Mouse (Mus musculus) limb, embryonic 11.5 days (tissue): ENCODE results near the gene Gm4133. TPM values are rescaled to one million over a fixed set of nuclear protein-coding genes. Genes with fewer than 3 reads are reported as not detected.
"Not testable (repeated sequence)": the region's sequence is repeated elsewhere in the genome, so short reads cannot be mapped to it uniquely, and the experiment has no call there.

Experiments
- ATAC-seq: fragments of 200-750 bp; cut with Nextera tagmentation; 2 replicates; pipeline ENCODE4 v1.8.0; 2017; ENCODE audit warnings: low read depth; ENCODE audit not compliant: insufficient number of reproducible peaks, low FRiP score, low TSS enrichment
- DNase-seq: peaks from one replicate; pipeline ENCODE4 v3.0.0-alpha.2; 2015; ENCODE audit warnings: low spot score
- H3K27ac ChIP-seq: fragments of 300-500 bp; sonication (generic); replicated peaks from 2 replicates; pipeline ENCODE4 v1.5.1; 2014; ENCODE audit warnings: low read depth, mild to moderate bottlenecking, low read length
- H3K27me3 ChIP-seq: fragments of 300-500 bp; sonication (generic); 2 replicates; pipeline ENCODE4 v1.6.1; 2014; ENCODE audit warnings: mild to moderate bottlenecking, low read length, mixed read lengths; ENCODE audit not compliant: control insufficient read depth, insufficient read depth
- H3K36me3 ChIP-seq: fragments of 300-500 bp; sonication (generic); 2 replicates; pipeline ENCODE4 v1.6.1; 2014; ENCODE audit warnings: mild to moderate bottlenecking, low read length, moderate library complexity, mixed read lengths; ENCODE audit not compliant: control insufficient read depth, insufficient read depth
- H3K4me1 ChIP-seq: fragments of 300-500 bp; sonication (generic); 2 replicates; pipeline ENCODE4 v1.6.1; 2014; ENCODE audit warnings: low read length, mixed read lengths; ENCODE audit not compliant: control insufficient read depth, insufficient read depth
- H3K4me2 ChIP-seq: fragments of 300-500 bp; sonication (generic); 2 replicates; pipeline ENCODE4 v1.6.1; 2014; ENCODE audit warnings: low read depth, mild to moderate bottlenecking, moderate library complexity; ENCODE audit not compliant: severe bottlenecking
- H3K4me3 ChIP-seq: fragments of 300-500 bp; sonication (generic); 2 replicates; pipeline ENCODE4 v1.5.1; 2014; ENCODE audit warnings: low read depth, low read length
- H3K9ac ChIP-seq: fragments of 300-500 bp; sonication (generic); 2 replicates; pipeline ENCODE4 v1.6.1; 2014; ENCODE audit warnings: mild to moderate bottlenecking, low read length
- H3K9me3 ChIP-seq: fragments of 300-500 bp; sonication (generic); 2 replicates; pipeline ENCODE4 v1.6.1; 2016; ENCODE audit warnings: low read length; ENCODE audit not compliant: control insufficient read depth
- WGBS: fragments of 180-500 bp; shearing (Covaris S2); extraction: QIAGEN DNeasy Blood & Tissue Kit; methylation state at CpG from one replicate; pipeline ENCODE4 v1.1.7; 2014; 5-methylcytosine and 5-hydroxymethylcytosine counted together
- polyA plus RNA-seq: library from polyadenylated mRNA; unstranded; fragments of >200 nt; fragmentation: Nextera tagmentation; extraction: Ambion mirVana; gene quantifications from 2 replicates; pipeline ENCODE4 v1.2.1, GENCODE M21; 2014

Gene Gm4133
- polyA plus RNA-seq: not detected in 2 replicates

GRCm38 (mm10) chr7:20333965-20334364 lies at the start of gene Gm4133:
Gene Gm4133, minus strand, starts transcription at chr7:20334065.
- not testable (repeated sequence) for DNase-seq, H3K27ac ChIP-seq, H3K27me3 ChIP-seq, ATAC-seq, H3K4me2 ChIP-seq, H3K9me3 ChIP-seq, H3K36me3 ChIP-seq, H3K4me1 ChIP-seq, H3K9ac ChIP-seq, H3K4me3 ChIP-seq
- no CpG with 5 or more reads among the region's 2 CpGs for WGBS

- not testable (repeated sequence) for H3K36me3 ChIP-seq, H3K4me2 ChIP-seq, H3K27me3 ChIP-seq, H3K9me3 ChIP-seq, H3K4me1 ChIP-seq, ATAC-seq, DNase-seq, H3K4me3 ChIP-seq, H3K9ac ChIP-seq, H3K27ac ChIP-seq
- WGBS: no CpG with 5 or more reads among the region's 1 CpGs
Observed at GRCm38 (mm10) chr7:20375310-20375709, 41.4 kb upstream of the Gm4133 start, which contains the start of gene Gm5728. Gene Gm5728, minus strand, starts transcription at chr7:20375410.

Other genes starting within 250 kb of the Gm4133 start
- not detected in 2 replicates for gene Vmn1r91, start 234.4 kb downstream of the Gm4133 start, polyA plus RNA-seq
- gene Gm16442, start 211.5 kb downstream of the Gm4133 start, polyA plus RNA-seq: not detected in 2 replicates
- gene Vmn1r93, start 195.0 kb downstream of the Gm4133 start, polyA plus RNA-seq: not detected in 2 replicates
- gene Vmn1r94, start 165.7 kb downstream of the Gm4133 start, polyA plus RNA-seq: not detected in 2 replicates
- not detected in 2 replicates for gene Vmn1r95, start 140.4 kb downstream of the Gm4133 start, polyA plus RNA-seq
- gene Gm6164, start 128.5 kb downstream of the Gm4133 start, polyA plus RNA-seq: not detected in 2 replicates
- not detected in 2 replicates for gene Gm4498, start 100.2 kb downstream of the Gm4133 start, polyA plus RNA-seq
- not detected in 2 replicates for gene Gm5890, start 71.2 kb downstream of the Gm4133 start, polyA plus RNA-seq
- gene Gm5728, start 41.3 kb upstream of the Gm4133 start, polyA plus RNA-seq: not detected in 2 replicates
- not detected in 2 replicates for gene Vmn1r100, start 83.9 kb upstream of the Gm4133 start, polyA plus RNA-seq
- not detected in 2 replicates for gene Vmn1r101, start 108.5 kb upstream of the Gm4133 start, polyA plus RNA-seq
- gene Gm10670, start 140.9 kb upstream of the Gm4133 start, polyA plus RNA-seq: not detected in 2 replicates
- gene Vmn1r103, start 176.5 kb upstream of the Gm4133 start, polyA plus RNA-seq: not detected in 2 replicates
- not detected in 2 replicates for gene Vmn1r104, start 199.8 kb upstream of the Gm4133 start, polyA plus RNA-seq
- gene Gm5726, start 211.7 kb upstream of the Gm4133 start, polyA plus RNA-seq: not detected in 2 replicates
- gene Gm4141, start 242.2 kb upstream of the Gm4133 start, polyA plus RNA-seq: not detected in 2 replicates